Mouse (Mus musculus): ENCODE measurements around the gene Veph1. TPM values are rescaled to one million over a fixed set of nuclear protein-coding genes. Genes with fewer than 3 reads are reported as not detected.

The Veph1 gene
- 1.7 and 2.1 TPM in 2 replicates for polyA plus RNA-seq (2015; fragmentation: Nextera tagmentation; extraction: Ambion mirVana)

GRCm38 (mm10) chr3:66296545-66296944, at the start of gene Veph1:
Gene Veph1 (minus strand): TSS chr3:66296837.
- H3K27ac ChIP-seq: no peak within 1 kb of the TSS
- no peaks in the 10 kb centered on the region for H3K36me3 ChIP-seq
- no peak within 1 kb of the TSS for H3K9ac ChIP-seq
- no peaks in the 10 kb centered on the region for H3K9me3 ChIP-seq
- no peak within 1 kb of the TSS for H3K4me3 ChIP-seq
- peaks cover 12% of the 10 kb centered on the region for H3K4me1 ChIP-seq
- 22% methylated on average over 11 of the region's 11 CpGs for WGBS
- no peak for ATAC-seq (ENCODE audit: insufficient number of reproducible peaks, low FRiP score, low TSS enrichment, low read depth)
- H3K4me2 ChIP-seq: 0 out of 2 replicates have a peak within 1 kb of the TSS, but pooled peaks have one; percentile 3
- H3K27me3 ChIP-seq: no peaks in the 10 kb centered on the region; the same call in 1 of the 2 replicates

- Histone ChIP-seq H3K4me3 (no peak overlapping the region), H3K36me3 (no peaks in the 10 kb centered on the region), H3K9ac (no peak overlapping the region), H3K9me3 (no peaks in the 10 kb centered on the region), H3K27ac (no peak overlapping the region), H3K4me2 (no peak overlapping the region), H3K4me1 (no peaks in the 10 kb centered on the region), H3K27me3 (no peaks in the 10 kb centered on the region)
- 71% methylated on average over 2 of the region's 2 CpGs for WGBS
- ATAC-seq (ENCODE audit: insufficient number of reproducible peaks, low FRiP score, low TSS enrichment, low read depth): no peak
Measured at GRCm38 (mm10) chr3:66340742-66341141, 44.1 kb upstream of the Veph1 start.

GRCm38 (mm10) chr3:66332401-66332729, 35.7 kb upstream of the Veph1 start:
- Histone ChIP-seq H3K4me3 (no peak overlapping the region), H3K27ac (no peak overlapping the region), H3K4me2 (no peak overlapping the region), H3K27me3 (no peaks in the 10 kb centered on the region), H3K9me3 (no peaks in the 10 kb centered on the region), H3K4me1 (no peaks in the 10 kb centered on the region), H3K9ac (no peak overlapping the region), H3K36me3 (no peaks in the 10 kb centered on the region)
- WGBS: 52% methylated on average over 9 of the region's 9 CpGs
- no peak for ATAC-seq (ENCODE audit: insufficient number of reproducible peaks, low FRiP score, low TSS enrichment, low read depth)

GRCm38 (mm10) chr3:66331592-66332400, 35.2 kb upstream of the Veph1 start:
- no peak overlapping the region for H3K4me3 ChIP-seq
- H3K27me3 ChIP-seq: no peaks in the 10 kb centered on the region
- no peaks in the 10 kb centered on the region for H3K36me3 ChIP-seq

GRCm38 (mm10) chr3:66330896-66331579, 34.4 kb upstream of the Veph1 start:
- no peaks in the 10 kb centered on the region for H3K4me1 ChIP-seq
- H3K4me2 ChIP-seq: no peak overlapping the region
- no peaks in the 10 kb centered on the region for H3K27me3 ChIP-seq
- no peaks in the 10 kb centered on the region for H3K36me3 ChIP-seq
- no peak overlapping the region for H3K27ac ChIP-seq
- 89% methylated on average over 15 of the region's 15 CpGs for WGBS
- no peak overlapping the region for H3K9ac ChIP-seq
- H3K4me3 ChIP-seq: no peak overlapping the region
- ATAC-seq (ENCODE audit: insufficient number of reproducible peaks, low FRiP score, low TSS enrichment, low read depth): no peak
- H3K9me3 ChIP-seq: no peaks in the 10 kb centered on the region

More at GRCm38 (mm10) chr3:66331592-66332400, 35.2 kb upstream of the Veph1 start:
- 0 out of 2 replicates have a peak, but pooled peaks have one; percentile 52 for ATAC-seq (ENCODE audit: insufficient number of reproducible peaks, low FRiP score, low TSS enrichment, low read depth)
- H3K9me3 ChIP-seq: no peaks in the 10 kb centered on the region
- H3K4me1 ChIP-seq: no peaks in the 10 kb centered on the region
- no peak overlapping the region for H3K27ac ChIP-seq
- no peak overlapping the region for H3K4me2 ChIP-seq
- whole genome bisulfite sequencing: 54% methylated on average over 12 of the region's 12 CpGs
- no peak overlapping the region for H3K9ac ChIP-seq

GRCm38 (mm10) chr3:66325962-66326834, 29.6 kb upstream of the Veph1 start:
- Histone ChIP-seq H3K27me3 (no peaks in the 10 kb centered on the region), H3K4me1 (no peaks in the 10 kb centered on the region), H3K27ac (no peak overlapping the region), H3K4me2 (no peak overlapping the region), H3K36me3 (no peaks in the 10 kb centered on the region), H3K9ac (no peak overlapping the region), H3K4me3 (no peak overlapping the region), H3K9me3 (no peaks in the 10 kb centered on the region)
- ATAC-seq (ENCODE audit: insufficient number of reproducible peaks, low FRiP score, low TSS enrichment, low read depth): no peak
- 86% methylated on average over 16 of the region's 16 CpGs for WGBS

- Histone ChIP-seq H3K27me3 (no peaks in the 10 kb centered on the region), H3K9ac (no peak overlapping the region), H3K9me3 (no peaks in the 10 kb centered on the region), H3K27ac (no peak overlapping the region), H3K4me3 (no peak overlapping the region), H3K4me2 (no peak overlapping the region), H3K4me1 (no peaks in the 10 kb centered on the region), H3K36me3 (no peaks in the 10 kb centered on the region)
- ATAC-seq (ENCODE audit: insufficient number of reproducible peaks, low FRiP score, low TSS enrichment, low read depth): no peak
- WGBS: 83% methylated on average over 5 of the region's 5 CpGs
Measured at GRCm38 (mm10) chr3:66325486-66325951, 28.9 kb upstream of the Veph1 start.

- Histone ChIP-seq H3K4me1 (no peaks in the 10 kb centered on the region), H3K4me2 (no peak overlapping the region), H3K27ac (peak overlapping the region; percentile 35), H3K36me3 (no peaks in the 10 kb centered on the region), H3K27me3 (no peaks in the 10 kb centered on the region), H3K9ac (no peak overlapping the region), H3K4me3 (no peak overlapping the region), H3K9me3 (no peaks in the 10 kb centered on the region)
- no peak for ATAC-seq (ENCODE audit: insufficient number of reproducible peaks, low FRiP score, low TSS enrichment, low read depth)
- WGBS: 55% methylated on average over 8 of the region's 8 CpGs
Measured at GRCm38 (mm10) chr3:66314793-66315715, 18.4 kb upstream of the Veph1 start.

GRCm38 (mm10) chr3:66310586-66310985, 13.9 kb upstream of the Veph1 start:
- H3K9ac ChIP-seq: no peak overlapping the region
- WGBS: 90% methylated on average over 1 of the region's 1 CpGs
- H3K27me3 ChIP-seq: no peaks in the 10 kb centered on the region
- H3K4me3 ChIP-seq: no peak overlapping the region
- H3K4me1 ChIP-seq: no peaks in the 10 kb centered on the region
- no peak overlapping the region for H3K27ac ChIP-seq
- no peaks in the 10 kb centered on the region for H3K36me3 ChIP-seq
- no peaks in the 10 kb centered on the region for H3K9me3 ChIP-seq
- ATAC-seq (ENCODE audit: insufficient number of reproducible peaks, low FRiP score, low TSS enrichment, low read depth): no peak
- no peak overlapping the region for H3K4me2 ChIP-seq

- Histone ChIP-seq H3K4me3 (no peak overlapping the region), H3K27ac (no peak overlapping the region), H3K4me1 (no peaks in the 10 kb centered on the region), H3K9me3 (no peaks in the 10 kb centered on the region), H3K27me3 (no peaks in the 10 kb centered on the region), H3K4me2 (no peak overlapping the region), H3K9ac (no peak overlapping the region), H3K36me3 (no peaks in the 10 kb centered on the region)
- WGBS: 94% methylated on average over 1 of the region's 1 CpGs
- ATAC-seq (ENCODE audit: insufficient number of reproducible peaks, low FRiP score, low TSS enrichment, low read depth): no peak
Measured at GRCm38 (mm10) chr3:66309531-66309930, 12.9 kb upstream of the Veph1 start.

- no peak overlapping the region for H3K9ac ChIP-seq
- no peak overlapping the region for H3K4me3 ChIP-seq
- H3K27ac ChIP-seq: no peak overlapping the region
- 83% methylated on average over 9 of the region's 9 CpGs for WGBS
- H3K36me3 ChIP-seq: no peaks in the 10 kb centered on the region
- ATAC-seq (ENCODE audit: insufficient number of reproducible peaks, low FRiP score, low TSS enrichment, low read depth): no peak
- no peak overlapping the region for H3K4me2 ChIP-seq
- H3K4me1 ChIP-seq: peaks cover 12% of the 10 kb centered on the region
- no peaks in the 10 kb centered on the region for H3K27me3 ChIP-seq
- no peaks in the 10 kb centered on the region for H3K9me3 ChIP-seq
Measured at GRCm38 (mm10) chr3:66295236-66295635, 1.4 kb downstream of the Veph1 start.
